Mouse (Mus musculus) neutrophil, adult 5-6 weeks (primary cell): ENCODE measurements at regions not wholly inside any gene's neighbourhood (a gene's known extent, or its start where the extent isn't known, plus 50 kb on each side); places are given as distances from the start of the nearest gene placed in this dataset.

Experiments used
- ATAC-seq: fragments of 151-379, 151-347 bp; 2 replicates; pipeline ENCODE4 v1.8.0; 2017; ENCODE audit warnings: mild to moderate bottlenecking, moderate TSS enrichment; ENCODE audit not compliant: insufficient number of reproducible peaks, poor library complexity, low FRiP score, severe bottlenecking; ENCODE audit errors: extremely low read depth

DNA sequence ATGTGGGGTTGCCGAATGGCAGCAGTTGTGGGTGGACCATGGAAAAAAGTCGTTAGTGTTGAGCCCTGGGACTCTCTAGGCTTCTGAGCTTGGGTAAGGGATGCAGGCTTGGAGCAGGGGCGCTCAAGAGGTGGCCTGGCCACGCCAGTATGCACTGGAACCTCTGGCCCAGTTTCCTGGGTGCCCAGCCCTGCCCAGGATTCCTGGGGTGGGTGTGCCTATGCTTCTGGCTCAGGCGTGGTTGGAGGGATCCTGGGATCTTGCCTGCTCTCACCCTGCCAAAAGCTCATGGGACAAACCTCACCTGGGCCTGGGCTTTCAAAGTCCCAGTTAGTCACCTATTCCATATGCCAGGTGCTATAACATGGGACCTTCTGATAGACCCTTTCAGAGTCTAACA is 49.9 kb upstream of the Ppara start:
- no peak for ATAC-seq
